Mouse (Mus musculus) stomach, postnatal 0 days (tissue): ENCODE measurements at regions not wholly inside any gene's neighbourhood (a gene's known extent, or its start where the extent isn't known, plus 50 kb on each side); places are given as distances from the start of the nearest gene placed in this dataset.
A peak's percentile ranks its signal among the peaks of the same experiment; 100 is the strongest.

Experiments used
- ATAC-seq: fragments of 200-750 bp; cut with Nextera tagmentation; 2 replicates; pipeline ENCODE4 v1.8.0; 2017; ENCODE audit not compliant: low FRiP score, low TSS enrichment
- DNase-seq: peaks from one replicate; pipeline ENCODE4 v3.0.0-alpha.2; 2016; ENCODE audit warnings: low spot score
- H3K27ac ChIP-seq: fragments of 300-500 bp; sonication (generic); replicated peaks from 2 replicates; pipeline ENCODE4 v1.5.1; 2014; ENCODE audit warnings: mild to moderate bottlenecking, control low read depth
- H3K27me3 ChIP-seq: fragments of 300-500 bp; sonication (generic); 2 replicates; pipeline ENCODE4 v1.6.1; 2014; ENCODE audit warnings: low read length; ENCODE audit not compliant: control insufficient read depth, insufficient read depth
- H3K36me3 ChIP-seq: fragments of 300-500 bp; sonication (generic); 2 replicates; pipeline ENCODE4 v1.6.1; 2014; ENCODE audit warnings: low read length, mixed read lengths; ENCODE audit not compliant: control insufficient read depth, insufficient read depth
- H3K4me1 ChIP-seq: fragments of 300-500 bp; sonication (generic); replicated peaks from 2 replicates; pipeline ENCODE4 v1.6.1; 2014; ENCODE audit warnings: antibody characterized with exemption; ENCODE audit not compliant: control insufficient read depth, insufficient read depth
- H3K4me2 ChIP-seq: fragments of 300-500 bp; sonication (generic); replicated peaks from 2 replicates; pipeline ENCODE4 v1.6.1; 2014; ENCODE audit warnings: low read depth, mild to moderate bottlenecking, control low read depth, moderate library complexity
- H3K4me3 ChIP-seq: fragments of 300-500 bp; sonication (generic); 2 replicates; pipeline ENCODE4 v1.5.1; 2014; ENCODE audit warnings: low read depth, low read length, control low read depth
- H3K9ac ChIP-seq: fragments of 300-500 bp; sonication (generic); 2 replicates; pipeline ENCODE4 v1.6.1; 2014; ENCODE audit warnings: mild to moderate bottlenecking, low read length, control low read depth, mixed read lengths
- H3K9me3 ChIP-seq: fragments of 300-500 bp; sonication (generic); 2 replicates; pipeline ENCODE4 v1.6.1; 2016; ENCODE audit warnings: low read length; ENCODE audit not compliant: control insufficient read depth
- CTCF ChIP-seq: IDR thresholded peaks from 2 replicates; pipeline ENCODE4 v1.5.1; 2016; ENCODE audit warnings: antibody characterized with exemption, low read depth, mild to moderate bottlenecking, moderate library complexity
- EP300 ChIP-seq: optimal IDR thresholded peaks from 2 replicates; pipeline ENCODE3; 2016; ENCODE audit warnings: antibody characterized with exemption
- WGBS: fragments of 180-500 bp; shearing (Covaris S2); extraction: QIAGEN DNeasy Blood & Tissue Kit; methylation state at CpG from one replicate; pipeline ENCODE4 v1.1.7; 2014; 5-methylcytosine and 5-hydroxymethylcytosine counted together

DNA sequence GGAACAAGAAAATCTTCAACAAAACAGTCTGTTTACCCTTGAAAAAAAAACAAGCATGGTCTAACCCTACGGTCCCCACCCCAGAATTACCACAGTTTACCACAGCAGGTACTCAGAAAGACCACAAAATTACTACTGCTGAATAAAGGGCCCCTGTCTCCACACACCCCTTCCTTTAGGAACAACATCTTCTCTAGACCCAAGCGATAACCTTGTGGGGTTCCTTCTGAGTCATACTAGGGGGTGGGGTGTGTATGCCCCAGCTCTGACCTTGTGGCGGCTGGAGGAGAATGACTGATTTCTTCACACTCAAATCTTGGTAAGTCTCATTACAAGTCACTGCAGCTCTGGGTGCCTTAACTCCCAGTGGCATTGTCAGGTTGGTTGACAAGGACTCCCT lies 151.8 kb upstream of the Klf3 start:
- H3K4me2 ChIP-seq = no peak overlapping the region
- no peaks in the 10 kb centered on the region for H3K36me3 ChIP-seq
- ATAC-seq = peak; percentile 65

DNA sequence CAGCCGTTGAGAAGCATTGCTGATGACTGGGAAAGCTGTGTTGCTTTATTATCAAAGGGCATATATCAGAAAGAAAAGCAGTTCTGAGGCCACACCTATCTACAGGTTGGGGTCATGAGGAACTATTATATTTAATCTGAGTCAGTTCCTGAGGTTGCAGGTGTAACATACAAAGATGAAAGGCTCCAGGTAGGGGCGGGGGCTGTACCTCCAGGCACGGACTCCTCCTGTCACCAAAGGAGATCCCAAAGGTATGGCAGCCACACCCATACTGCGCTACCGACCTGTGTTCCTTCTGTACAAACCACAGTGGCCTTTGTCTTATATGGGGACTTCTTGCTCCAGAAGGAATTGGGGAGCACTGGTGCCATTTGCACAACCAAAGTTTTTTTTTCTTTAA lies 149.4 kb upstream of the Klf3 start:
- Histone ChIP-seq H3K9me3 (no peaks in the 10 kb centered on the region), H3K27ac (peak overlapping the region; percentile 56; the same call in 1 of the 2 replicates), H3K27me3 (no peaks in the 10 kb centered on the region), H3K36me3 (no peaks in the 10 kb centered on the region), H3K4me2 (no peak overlapping the region), H3K4me3 (no peak overlapping the region), H3K4me1 (no peaks in the 10 kb centered on the region; the same call in none of the 2 replicates), H3K9ac (no peak overlapping the region)
- WGBS = 60% methylated on average over 5 of the region's 5 CpGs
- peak; percentile 90 for ATAC-seq
- DNase-seq = peak; percentile 75
- no peak for TF ChIP-seq CTCF
- TF ChIP-seq EP300 = no peak

More for the DNA sequence above, 151.8 kb upstream of the Klf3 start:
- H3K9me3 ChIP-seq = no peaks in the 10 kb centered on the region
- 46% methylated on average over 3 of the region's 3 CpGs for WGBS
- no peak overlapping the region for H3K27ac ChIP-seq
- H3K4me3 ChIP-seq = no peak overlapping the region
- H3K27me3 ChIP-seq = no peaks in the 10 kb centered on the region
- peak; percentile 52 for DNase-seq
- TF ChIP-seq EP300 (no peak), CTCF (no peak)
- no peaks in the 10 kb centered on the region; the same call in none of the 2 replicates for H3K4me1 ChIP-seq
- no peak overlapping the region; the same call in 1 of the 2 replicates for H3K9ac ChIP-seq

DNA sequence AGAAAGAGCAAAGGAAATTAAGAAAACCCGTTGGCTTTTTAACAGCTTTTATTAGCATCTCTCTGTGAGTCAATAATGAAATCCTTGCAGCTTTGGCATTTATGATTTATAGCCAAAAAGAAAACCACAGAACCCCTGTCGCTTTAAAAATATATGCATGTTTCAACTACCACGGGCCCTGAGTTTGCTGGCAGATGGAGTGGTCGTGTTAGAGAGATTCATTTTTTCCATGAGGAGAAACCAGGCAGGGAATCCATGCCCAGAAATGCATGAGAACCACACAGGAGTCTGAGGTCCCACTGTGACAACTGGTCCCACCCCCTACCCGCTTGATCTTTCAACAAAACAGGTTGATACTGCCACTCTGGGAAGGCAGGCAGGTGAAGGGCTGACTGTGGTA lies 147.9 kb upstream of the Klf3 start:
- DNase-seq = no peak
- H3K4me1 ChIP-seq = no peaks in the 10 kb centered on the region; the same call in none of the 2 replicates
- TF ChIP-seq EP300 (no peak), CTCF (no peak)
- no peak overlapping the region for H3K9ac ChIP-seq
- ATAC-seq = no peak
- H3K27ac ChIP-seq = no peak overlapping the region
- no peaks in the 10 kb centered on the region for H3K27me3 ChIP-seq
- H3K9me3 ChIP-seq = no peaks in the 10 kb centered on the region
- H3K4me2 ChIP-seq = no peak overlapping the region
- H3K4me3 ChIP-seq = no peak overlapping the region
- WGBS = 50% methylated on average over 5 of the region's 5 CpGs
- H3K36me3 ChIP-seq = no peaks in the 10 kb centered on the region

DNA sequence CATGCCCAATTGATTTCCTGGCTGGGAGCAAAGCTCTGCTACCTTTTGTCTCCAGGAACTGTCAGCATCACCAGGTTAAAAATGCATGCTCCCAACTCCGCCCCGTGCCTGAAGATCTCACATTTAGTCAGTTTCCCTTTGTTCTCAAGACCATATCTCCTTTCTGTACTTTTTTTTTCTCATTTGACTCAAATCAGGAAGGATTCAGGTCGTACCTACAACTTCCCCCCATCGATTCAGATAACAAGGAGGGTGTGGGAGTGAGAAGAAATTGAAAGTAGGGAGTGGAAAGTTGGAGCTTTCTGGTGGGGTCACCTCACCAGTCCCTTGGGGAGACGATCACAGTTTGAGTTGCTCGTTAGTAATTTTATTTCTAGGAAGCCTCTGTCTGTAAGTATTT lies 141.2 kb upstream of the Klf3 start:
- 51% methylated on average over 6 of the region's 6 CpGs for WGBS

DNA sequence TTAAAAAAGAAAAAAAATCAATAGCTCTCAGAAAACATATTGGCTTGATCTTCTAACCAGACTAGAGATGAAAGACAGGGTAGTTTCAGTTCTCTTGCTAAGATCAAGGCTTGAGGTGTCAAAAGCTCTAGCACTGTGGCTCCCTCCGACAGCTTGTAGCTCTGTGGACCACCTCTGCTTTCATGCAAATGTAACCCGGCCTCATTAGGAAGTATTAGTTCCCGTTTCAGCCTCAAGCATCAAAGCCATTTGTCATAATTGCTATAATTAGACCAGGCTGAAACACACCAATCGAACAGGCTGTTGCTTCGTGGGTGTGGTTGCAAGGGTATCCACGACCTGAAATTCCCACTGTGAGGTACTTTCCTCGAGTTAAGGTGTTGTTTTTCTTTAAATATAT lies 140.7 kb upstream of the Klf3 start:
- DNase-seq (no peak), ATAC-seq (no peak)
- WGBS = 52% methylated on average over 7 of the region's 7 CpGs
- H3K27ac ChIP-seq = no peak overlapping the region
- no peaks in the 10 kb centered on the region for H3K36me3 ChIP-seq
- H3K27me3 ChIP-seq = no peaks in the 10 kb centered on the region
- no peak overlapping the region for H3K9ac ChIP-seq
- H3K9me3 ChIP-seq = no peaks in the 10 kb centered on the region
- no peak overlapping the region for H3K4me3 ChIP-seq
- no peak overlapping the region for H3K4me2 ChIP-seq
- TF ChIP-seq CTCF = no peak
- TF ChIP-seq EP300 = no peak
- H3K4me1 ChIP-seq = no peaks in the 10 kb centered on the region

More for the DNA sequence above, 141.2 kb upstream of the Klf3 start:
- H3K4me1 ChIP-seq = no peaks in the 10 kb centered on the region
- no peaks in the 10 kb centered on the region for H3K9me3 ChIP-seq
- H3K27ac ChIP-seq = no peak overlapping the region
- no peak for ATAC-seq
- TF ChIP-seq CTCF (no peak), EP300 (no peak)
- no peaks in the 10 kb centered on the region for H3K36me3 ChIP-seq
- H3K27me3 ChIP-seq = no peaks in the 10 kb centered on the region
- H3K4me3 ChIP-seq = no peak overlapping the region
- H3K4me2 ChIP-seq = no peak overlapping the region
- no peak overlapping the region for H3K9ac ChIP-seq
- no peak for DNase-seq

DNA sequence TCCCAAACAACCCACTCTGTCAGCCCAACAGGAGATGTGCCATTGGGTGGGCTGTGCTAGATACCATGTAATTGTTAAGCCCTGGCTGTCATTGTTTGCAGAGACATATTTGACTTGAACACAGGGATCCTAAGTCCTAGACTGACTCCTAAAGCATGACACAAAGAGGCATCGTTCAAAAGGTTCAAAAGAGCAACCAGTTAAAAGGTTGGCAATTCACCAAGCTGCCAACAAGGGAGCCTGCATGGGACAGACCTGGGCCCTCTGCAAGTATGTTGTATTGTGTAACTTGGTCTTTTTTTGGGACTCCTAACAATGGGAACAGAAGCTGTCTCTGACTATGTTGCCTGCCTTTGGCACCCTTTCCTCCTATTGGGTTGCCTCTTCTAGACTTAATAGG lies 139.4 kb upstream of the Klf3 start:
- no peak overlapping the region for H3K27ac ChIP-seq
- no peaks in the 10 kb centered on the region for H3K4me1 ChIP-seq
- no peak for TF ChIP-seq CTCF
- TF ChIP-seq EP300 = no peak
- no peaks in the 10 kb centered on the region for H3K9me3 ChIP-seq
- H3K4me3 ChIP-seq = no peak overlapping the region
- DNase-seq (no peak), ATAC-seq (no peak)
- H3K27me3 ChIP-seq = no peaks in the 10 kb centered on the region
- H3K9ac ChIP-seq = no peak overlapping the region
- 78% methylated on average over 1 of the region's 1 CpGs for WGBS
- no peak overlapping the region for H3K4me2 ChIP-seq
- H3K36me3 ChIP-seq = no peaks in the 10 kb centered on the region
